Mouse (Mus musculus) kidney, postnatal 36 days (tissue): ENCODE data around the gene Dgke.
"Not testable (repeated sequence)": the region's sequence is repeated elsewhere in the genome, so short reads cannot be mapped to it uniquely, and the experiment has no call there.

ENCODE experiments used
- DNase-seq, 2 experiments: peaks; one replicate each; pipeline ENCODE4 v3.0.0; 2021 to 2022; ENCODE audit warnings: mixed read lengths in 2 of 2

Dgke gene

DNA sequence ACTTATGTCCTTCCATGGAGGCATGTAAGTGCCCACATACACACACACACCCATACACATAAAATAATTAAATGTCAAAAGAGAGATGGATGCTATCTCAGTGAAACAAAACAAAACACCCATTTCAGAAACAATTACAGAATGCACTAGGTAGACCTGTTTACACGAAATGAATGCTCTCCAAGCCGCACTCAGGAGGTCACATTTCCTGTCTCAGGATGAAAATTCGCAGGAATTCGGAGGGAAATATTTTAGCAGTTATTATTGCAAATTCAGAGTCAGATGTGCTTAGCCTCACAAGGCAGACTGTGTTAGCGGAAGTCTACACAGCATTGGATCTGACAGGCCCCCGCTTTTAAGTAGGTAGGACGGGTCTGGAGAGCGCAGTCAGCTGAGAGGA is 6.9 kb upstream of the Dgke start, which contains the start of gene Gm525:
TSS of gene Gm525 (plus strand) at position 301 of the 400 bp plus-strand sequence.
- DNase-seq = no peak

DNA sequence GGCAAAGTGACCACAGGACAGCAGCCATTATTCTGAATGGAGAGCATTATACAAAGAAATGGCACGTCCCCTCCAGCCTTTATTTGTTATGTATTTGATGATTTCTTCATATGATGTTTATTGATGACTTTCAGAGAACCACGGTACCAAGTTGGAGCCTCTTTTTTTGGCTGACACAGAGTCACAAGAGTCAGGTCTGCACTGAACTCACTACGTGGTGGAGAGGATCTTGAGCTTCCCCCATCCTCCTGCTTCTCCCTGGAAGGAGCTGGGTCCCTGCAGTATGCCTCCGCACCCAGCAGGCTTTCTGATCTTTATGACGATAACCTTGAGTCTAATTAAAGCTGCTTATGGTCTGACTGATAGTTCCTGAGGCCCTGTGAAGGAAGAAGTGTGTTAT is 4.9 kb upstream of the Dgke start:
- no peak for DNase-seq

DNA sequence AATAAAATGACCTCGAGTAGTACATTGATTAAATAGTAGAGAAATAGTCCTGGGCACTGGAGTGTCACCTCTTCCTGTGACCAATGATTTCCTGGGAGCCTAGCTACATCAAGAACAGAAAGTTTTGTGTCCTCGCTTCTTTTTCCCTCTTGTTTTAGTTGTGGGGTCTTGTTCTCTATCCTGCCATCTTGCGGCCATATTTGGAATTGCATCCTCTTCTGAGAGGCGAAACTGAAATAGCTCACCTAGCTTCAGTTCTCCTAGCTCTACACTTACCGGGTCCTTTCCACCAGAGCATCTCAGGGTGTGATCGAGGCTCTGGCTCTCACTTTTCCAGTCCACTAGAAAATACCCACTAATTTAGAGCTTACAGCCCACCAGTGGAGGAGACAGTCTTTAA is 2.7 kb upstream of the Dgke start:
- peak; percentile 56 to 80 for DNase-seq

DNA sequence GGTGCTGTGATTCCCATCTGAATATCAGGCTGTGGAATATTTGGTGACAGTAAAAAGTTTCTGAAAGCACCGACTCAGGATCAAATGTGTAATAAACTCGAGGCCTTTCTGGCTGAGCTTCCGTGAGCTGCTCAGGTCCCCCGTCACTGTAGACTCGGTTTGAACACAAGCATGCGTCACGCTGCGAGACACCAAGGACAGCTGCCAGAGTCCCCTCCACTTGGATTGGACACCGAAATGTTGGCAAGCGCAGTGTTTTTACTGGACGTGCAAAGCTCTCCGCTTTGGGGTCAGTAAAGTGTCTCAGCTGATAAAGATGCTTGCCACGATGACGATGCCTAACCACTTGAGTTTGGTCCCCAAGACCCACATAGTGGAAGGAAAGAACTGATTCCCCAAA is 2.0 kb upstream of the Dgke start:
- DNase-seq = peak; percentile 29 to 38

DNA sequence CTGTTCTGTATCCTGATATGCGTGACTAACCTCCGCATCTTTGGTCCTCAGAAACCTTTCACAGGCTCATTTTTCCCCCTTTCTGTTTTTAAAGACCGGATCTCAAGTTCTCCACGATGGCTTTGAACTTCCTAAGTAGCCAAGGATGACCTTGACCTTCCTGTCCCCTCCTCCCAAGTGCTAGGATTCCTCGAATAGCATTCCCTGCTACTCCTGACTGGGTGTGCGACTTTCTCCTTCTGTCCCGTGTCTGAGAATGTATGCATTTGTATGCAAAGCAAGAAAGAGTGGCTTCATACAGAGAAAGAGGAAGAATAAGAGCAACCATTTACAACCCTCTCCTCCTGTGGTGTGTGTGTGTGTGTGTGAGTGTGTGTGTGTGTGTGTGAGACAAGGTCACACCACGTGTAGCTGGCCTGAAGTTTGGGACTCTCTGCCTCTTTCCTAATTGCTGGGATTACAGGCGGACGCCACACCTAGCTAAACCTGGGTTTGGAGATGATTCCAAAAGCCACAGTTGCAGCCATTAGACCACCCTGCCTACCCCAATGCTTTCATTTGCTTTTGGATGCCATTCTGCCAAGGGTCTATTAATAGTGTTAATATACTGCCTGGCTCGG is 1.3 kb upstream of the Dgke start:
- no peak for DNase-seq

DNA sequence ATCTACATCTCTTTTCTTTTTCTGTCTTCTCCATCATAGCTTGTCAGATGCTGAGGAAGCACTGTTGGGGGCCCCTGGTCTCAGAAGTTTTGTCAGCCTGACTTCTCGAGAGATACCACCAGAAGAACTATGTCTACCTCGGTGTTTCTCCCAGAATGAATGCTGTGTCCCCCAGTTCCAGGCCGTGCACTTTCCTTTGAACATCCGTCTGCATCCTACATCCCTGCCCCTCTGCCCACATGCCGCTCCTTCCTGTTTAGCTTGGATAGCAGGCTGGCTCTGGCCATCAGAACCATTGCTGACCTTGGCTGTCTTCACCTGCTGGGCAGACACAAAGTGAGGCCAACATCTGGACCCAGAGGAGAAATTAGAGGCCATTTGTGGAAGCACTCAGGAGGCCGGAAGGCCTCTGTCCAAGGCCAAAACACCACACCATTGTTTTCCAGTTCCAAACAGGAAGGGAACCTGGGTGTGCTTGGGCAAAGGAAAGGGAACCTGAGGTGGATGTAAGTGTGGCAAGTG is 712 bp upstream of the Dgke start:
- DNase-seq = peak; percentile 19 to 23

DNA sequence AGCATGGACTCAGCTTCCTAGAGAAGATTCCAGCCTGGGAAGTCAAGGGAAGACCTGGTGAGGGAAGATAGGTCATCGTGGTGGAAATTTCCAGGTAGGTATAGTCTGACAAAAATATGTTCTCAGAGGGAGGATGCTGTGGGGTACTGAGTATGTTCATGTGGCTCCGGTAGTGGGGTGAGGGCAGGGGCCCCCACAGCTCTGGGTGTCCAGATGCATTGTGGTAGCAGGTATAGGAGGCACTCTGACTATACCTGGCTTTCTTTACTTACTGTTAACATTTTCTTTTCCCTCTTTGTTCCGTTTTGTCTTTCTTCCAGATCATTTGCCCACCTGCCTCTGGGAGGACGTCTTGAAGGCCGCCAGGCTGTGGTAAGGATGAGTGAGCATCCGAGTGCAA is 524 bp downstream of the Dgke start:
- no peak for DNase-seq

DNA sequence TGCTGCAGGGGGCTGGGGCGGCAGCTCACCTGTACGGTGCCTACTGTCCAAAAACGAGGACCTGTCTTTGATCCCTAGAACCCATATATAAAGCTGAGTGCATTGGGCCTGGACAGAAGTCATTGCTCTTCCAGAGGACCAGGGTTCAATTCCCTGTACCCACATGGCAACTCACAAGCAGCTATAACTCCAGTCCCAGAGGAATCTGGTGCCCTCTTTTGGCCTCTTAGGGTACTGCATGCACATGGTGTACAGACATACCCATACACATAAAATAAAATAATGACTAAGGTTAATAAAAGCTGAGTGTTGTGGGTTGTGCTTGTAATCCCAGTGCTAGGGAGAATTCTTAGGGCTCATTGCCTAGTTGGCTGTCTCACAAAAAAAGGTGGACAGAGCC is 1.4 kb downstream of the Dgke start:
- peak in 1 of 2 experiments; percentile 50 for DNase-seq

DNA sequence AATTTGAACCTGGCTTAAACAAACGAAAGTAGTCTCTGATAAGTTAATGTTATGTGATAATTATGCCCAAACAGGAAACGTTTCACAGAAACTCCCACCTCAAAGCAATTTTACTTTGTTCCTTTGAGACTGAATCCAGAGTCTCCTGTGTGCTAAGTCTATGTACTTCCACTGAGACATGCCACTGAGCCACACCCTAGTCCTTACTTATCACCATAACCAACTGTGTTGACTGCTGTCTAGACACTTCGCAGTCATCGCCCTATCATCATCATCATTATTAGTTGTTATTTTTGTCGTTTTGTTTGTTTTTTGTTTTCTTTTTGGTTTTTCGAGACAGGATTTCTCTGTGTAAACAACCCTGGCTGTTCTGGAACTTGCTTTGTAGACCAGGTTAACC is 2.3 kb downstream of the Dgke start:
- no peak for DNase-seq

DNA sequence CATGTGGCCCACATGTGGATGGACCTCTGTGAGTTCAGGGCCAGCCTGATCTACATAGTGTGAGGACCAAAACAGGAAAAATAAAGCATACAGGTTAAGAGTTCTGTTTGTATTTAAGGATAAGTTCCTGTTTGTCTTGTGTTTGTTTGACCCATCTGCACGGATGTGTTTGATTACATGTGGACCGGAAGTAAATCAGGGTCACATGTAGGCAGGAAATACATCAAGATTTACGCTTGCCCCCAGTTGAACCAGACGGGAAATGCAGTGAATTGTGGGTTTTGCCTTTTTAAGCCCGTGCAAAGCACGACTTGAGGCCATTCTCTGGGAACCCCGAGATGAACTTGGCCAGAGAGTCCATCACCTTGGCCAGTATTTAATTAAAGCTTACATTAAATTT is 5.3 kb downstream of the Dgke start:
- peak in 1 of 2 experiments; percentile 13 for DNase-seq

DNA sequence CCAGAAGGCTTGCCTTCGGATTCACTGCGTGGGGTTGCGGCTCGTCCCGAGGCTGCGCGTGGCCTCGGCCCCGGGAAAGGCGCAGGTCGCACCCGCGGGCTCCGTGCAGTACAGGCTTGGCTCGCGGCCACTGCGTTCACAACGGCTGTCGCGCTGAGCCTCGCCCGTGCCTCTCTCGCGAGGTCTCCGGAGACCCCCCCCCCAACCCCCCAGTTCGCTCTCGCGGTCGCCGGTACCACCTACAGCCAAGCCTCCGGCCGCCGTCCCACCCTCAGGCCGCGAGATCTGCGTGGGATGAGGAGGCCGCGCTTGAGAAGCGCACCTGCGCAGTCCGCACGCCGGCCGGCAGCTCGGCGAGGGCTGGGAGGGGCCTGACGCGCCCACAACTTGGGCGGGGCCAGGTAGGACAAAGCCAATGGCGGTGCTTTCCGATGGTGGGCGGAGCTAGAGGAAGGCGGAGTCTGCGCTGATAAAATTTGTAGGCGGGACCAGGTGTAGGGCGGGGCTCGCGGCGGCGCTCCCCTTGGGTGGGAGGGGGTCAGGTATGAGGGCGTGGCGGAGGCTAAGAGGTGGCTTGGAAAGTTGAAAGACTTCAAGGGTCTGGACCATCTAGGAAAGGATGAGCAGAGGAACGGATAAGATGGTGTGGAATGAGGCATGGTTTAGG is 6.1 kb downstream of the Dgke start:
- peak; percentile 92 to 98 for DNase-seq

DNA sequence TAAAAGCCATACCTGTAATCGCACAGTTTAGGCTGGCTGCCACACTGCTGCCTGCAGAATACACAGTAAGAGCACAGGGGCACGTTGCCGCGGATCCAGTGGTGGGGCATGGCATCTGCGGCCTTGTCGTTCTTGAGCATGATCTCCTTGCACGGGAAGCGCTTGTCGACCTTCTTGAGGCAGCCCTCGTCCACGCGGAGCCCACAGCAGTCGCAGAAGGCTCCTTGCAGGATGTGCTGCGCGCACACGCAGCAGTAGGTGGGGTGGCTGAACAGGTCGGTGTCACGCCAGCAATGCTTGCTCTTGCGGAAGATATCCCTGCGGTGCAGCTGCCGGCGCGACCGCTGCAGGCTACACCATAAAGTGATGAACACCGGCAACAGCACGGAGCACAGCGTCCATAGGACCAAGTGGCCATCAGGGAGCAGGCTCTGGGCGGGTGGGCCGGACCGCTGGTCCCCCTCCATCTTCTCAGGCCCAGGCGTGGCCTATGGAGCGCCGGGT is 6.7 kb downstream of the Dgke start:
- DNase-seq = peak; percentile 4 to 48

DNA sequence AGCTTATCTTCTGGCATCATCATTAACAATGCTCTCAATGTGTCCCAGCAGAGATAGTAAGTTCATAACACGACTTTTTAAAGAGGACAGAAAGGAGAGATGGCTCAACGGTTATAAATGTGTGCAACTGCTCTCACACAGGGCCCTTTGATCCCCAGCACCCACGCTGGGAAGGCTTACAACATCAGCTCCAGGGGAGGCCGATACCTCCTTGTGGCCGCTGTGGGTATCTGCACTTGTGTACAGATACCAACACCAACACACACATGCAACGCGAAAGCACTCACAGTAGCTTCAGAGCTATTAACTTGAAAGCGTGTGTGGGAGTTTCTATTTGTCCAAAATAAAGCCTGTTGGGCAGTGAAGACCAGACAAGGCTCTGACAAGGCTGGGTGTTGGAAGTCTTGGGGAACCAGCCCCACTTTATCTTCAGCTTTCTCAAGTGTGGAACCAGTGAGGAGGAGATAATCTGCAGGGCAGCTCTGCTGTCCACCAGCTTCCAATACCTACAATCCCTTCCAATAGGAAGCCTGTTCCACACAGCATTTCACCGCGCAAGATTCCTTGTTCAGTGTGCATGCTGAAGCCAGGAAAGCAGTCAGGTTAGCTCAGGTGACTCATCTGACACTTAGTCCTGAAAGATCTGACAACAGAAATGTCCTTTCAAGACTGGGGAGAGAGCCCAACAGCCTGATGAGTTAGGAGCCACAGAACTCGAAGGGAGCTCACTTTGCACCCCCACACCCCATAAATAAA is 8.0 kb downstream of the Dgke start:
- DNase-seq = peak; percentile 12 to 51

DNA sequence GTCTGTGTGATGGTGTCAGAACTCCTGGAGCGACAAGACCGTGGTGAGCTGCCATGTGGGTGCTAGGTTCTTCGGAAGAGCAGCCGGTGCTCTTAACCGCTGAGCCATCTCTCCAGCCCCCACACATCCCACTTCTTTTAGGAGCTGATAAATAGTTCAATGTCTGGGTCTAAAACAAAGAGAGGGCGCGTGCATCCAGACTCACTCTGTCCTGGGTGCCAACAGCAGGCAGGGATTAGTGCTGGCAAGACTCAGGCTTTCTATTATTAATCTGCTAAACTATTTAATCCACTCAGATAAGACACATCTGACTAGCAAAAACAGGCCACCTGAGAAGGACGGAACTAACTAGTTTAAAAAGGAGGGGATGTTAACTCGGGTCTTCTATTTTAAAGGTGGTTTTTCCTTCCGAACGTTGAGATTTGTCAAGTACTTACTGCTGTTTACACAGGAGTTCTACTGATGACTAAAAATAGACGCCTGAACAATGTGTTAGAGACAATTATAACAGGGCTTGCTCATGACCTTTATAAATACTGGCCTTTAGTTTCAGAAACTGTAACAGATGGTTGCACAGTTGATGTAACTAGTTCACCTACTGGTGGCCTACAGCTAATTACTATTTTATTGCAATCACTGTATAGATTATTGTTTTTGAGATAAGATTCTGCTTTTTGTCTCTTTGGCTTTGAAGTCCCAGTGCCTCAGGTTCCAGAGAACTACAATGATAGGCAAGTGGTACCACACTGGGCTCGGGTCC is 10.5 kb downstream of the Dgke start:
- DNase-seq = no peak

DNA sequence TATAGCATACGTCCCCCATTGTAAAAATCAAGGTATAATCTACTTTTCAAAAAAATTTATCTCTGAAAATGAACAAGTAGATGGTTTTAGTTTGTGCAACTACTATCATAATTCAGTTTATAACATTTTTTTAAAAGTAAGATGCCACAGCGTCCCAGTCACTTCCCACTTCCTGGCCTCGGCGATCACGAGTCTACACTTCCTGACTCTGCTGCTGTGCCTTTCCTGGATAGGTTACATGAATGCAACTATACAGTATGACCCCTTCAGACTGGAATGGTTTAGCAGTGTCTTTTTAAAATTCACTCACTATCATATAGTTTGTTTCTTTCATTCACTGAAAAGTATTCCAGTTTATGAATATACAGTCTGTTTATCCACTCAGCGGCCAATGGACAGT is 14.9 kb downstream of the Dgke start:
- DNase-seq = no peak

DNA sequence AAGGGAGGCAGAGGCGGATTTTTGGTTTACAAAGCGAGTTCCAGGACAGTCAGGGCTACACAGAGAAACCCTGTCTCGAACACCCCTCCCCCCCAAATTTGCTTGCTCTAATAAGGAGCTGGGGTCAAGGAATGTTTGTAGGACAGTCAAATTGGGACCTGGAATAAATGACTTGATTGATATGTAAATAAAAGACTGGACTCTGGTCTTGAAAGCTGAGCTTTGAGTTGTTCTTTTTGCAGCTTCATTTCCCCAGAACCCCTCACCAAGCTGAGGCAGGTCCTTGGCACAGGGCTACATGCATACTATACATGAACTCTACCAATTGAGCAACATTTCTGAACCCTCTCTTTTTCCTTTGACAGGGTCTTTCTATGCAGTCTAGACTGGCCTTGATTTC is 20.6 kb downstream of the Dgke start:
- no peak for DNase-seq

DNA sequence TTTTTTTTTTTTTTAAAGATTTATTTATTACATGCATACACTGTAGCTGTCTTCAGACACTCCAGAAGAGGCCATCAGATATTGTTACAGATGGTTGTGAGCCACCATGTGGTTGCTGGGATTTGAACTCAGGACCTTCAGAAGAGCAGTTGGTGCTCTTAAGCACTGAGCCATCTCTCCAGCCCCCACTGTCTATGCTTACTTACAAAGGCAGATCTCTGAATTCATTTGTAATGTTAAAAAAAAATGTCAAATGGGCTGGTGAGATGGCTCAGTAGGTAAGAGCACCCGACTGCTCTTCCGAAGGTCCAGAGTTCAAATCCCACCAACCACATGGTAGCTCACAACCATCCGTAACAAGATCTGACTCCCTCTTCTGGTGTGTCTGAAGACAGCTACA is 21.1 kb downstream of the Dgke start:
- DNase-seq = not testable (repeated sequence)

DNA sequence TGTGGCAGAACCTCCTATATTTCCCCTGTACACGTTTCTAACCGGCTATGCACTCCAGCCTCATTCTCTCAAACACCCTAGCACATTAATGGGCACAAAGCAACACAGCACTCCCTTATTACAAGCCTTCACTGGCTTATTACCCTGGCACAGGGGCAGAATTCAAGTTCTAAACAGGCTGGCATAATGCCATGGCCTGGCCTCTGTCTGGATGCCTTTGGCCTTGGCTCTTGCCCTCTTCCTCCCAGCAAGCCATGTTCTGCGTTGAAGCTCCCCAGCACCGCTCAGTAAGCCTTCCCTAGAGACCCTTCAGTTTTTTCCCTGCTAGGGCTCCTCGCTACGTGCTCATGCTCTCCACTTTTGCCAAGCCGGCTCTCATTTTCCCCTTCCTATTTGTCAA is 23.6 kb downstream of the Dgke start:
- DNase-seq = peak in 1 of 2 experiments; percentile 48

DNA sequence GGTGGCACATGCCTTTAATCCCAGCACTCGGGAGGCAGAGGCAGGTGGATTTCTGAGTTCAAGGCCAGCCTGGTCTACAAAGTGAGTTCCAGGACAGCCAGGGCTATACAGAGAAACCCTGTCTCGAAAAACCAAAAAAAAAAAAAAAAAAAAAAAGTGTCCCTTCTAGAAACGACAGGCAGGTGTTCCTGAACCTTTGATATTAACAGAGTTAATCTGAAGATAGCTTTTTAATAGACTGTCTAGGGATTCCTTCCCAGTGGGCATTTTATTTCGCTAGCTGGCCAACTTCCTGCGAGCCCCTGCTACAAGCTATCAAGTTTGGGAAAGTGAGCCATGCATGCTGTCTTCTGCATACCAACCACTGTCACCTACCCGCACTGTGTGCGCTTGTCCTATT is 25.6 kb downstream of the Dgke start:
- not testable (repeated sequence) for DNase-seq

DNA sequence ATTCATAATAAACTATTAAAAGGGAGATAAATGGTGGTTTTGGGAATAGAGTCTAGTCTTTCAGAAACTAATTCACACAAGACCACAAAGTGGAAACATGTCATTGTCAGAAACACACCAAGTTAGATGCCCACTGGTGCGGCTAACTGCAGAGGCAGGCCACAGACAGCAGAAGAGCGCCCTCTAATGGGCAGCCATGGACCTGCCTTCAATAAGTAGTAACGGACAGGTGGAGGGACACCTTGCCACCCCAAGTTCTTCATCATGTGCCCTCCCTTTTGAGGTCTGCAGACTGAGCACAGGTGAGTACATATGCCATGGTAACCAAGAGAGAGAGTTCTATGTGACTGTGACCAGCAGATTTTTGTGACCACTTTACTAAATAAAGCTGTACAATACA is 27.3 kb downstream of the Dgke start:
- DNase-seq = peak; percentile 75 to 88

DNA sequence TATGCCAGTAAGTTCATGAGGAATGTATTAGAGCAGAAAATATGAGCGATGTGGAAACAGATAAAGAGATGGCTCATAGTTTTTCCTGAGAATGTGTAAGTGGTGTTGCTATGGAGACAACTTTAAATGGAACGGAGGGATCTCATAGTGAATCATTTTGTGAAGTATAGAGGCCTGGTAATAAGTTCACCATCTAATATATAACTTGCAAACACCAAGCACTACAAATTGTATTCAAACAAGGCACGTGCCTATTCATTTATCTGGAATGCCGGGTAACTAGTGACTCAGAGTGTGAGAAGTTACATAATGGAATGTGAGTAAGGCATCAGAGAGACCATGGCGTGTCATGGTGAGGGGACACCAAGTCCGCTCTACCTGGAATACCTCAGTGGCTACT is 28.2 kb downstream of the Dgke start:
- DNase-seq = no peak

DNA sequence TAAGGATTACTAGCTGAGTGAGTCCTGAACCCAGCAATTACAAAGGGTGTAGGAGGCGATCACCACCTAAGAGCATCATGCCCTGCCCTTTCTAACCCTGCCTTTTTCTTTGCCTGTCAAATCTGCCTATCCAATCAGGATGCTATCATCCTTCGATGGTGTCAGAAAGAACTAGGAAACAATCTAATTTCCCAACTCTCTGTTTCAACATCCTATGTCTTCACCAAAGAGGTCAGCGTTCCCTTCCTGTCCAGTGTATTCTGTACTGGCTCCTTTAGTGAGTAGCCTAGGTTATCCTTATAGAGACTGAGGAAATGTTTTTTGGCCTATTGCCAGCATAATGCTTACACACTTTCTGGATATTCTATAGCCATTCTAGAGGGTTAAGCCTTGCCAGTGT is 31.1 kb downstream of the Dgke start:
- DNase-seq = no peak

DNA sequence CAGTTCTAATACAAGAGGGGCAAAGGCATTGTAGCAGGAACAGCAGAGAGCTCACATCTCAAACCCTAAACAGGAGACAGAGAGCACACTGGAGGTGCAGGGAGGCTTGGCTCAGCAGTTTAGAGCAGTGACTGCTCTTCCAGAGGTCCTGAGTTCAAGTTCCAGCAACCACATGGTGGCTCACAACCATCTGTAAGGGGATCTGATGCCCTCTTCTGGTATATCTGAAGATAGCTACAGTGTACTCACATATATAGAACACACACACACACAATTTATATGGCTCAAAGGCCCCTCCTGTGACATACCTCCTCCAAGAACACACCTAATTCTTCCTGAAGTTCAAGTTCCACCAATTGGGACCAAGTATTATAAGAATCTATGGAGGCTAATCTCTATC is 32.1 kb downstream of the Dgke start:
- no peak for DNase-seq
